Mouse (Mus musculus) spleen, postnatal 36 days (tissue): ENCODE results near the gene Tanc2.

Source experiments
- DNase-seq, 2 experiments: peaks; one replicate each; pipeline ENCODE4 v3.0.0; 2022; ENCODE audit warnings: low spot score in 2 of 2, mixed read lengths in 1 of 2

Gene Tanc2

DNA sequence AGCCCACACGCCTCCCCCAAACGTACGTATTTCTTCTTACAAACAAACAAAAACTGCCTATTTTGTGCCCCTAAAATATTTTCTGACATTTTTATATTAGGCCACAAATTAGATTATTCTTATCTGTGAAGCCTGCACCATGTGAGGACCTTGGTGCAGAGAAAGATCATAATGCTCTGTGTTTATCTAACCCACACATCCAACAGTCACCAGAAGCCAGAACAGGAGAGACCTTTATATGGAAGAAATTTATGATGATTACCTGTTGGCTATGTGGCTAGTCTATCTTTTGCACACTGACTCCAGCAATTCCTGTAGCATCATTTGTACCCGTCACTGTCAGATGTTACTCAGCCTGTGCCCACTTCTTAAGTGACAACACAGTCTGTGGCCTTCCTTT, 245.4 kb downstream of the Tanc2 start:
- no peak for DNase-seq

GRCm38 (mm10) chr11:105836344-105836891, 246.6 kb downstream of the Tanc2 start:
- DNase-seq, result no peak

- no peak for DNase-seq
Observed at GRCm38 (mm10) chr11:105837962-105838361, 248.2 kb downstream of the Tanc2 start.

DNA sequence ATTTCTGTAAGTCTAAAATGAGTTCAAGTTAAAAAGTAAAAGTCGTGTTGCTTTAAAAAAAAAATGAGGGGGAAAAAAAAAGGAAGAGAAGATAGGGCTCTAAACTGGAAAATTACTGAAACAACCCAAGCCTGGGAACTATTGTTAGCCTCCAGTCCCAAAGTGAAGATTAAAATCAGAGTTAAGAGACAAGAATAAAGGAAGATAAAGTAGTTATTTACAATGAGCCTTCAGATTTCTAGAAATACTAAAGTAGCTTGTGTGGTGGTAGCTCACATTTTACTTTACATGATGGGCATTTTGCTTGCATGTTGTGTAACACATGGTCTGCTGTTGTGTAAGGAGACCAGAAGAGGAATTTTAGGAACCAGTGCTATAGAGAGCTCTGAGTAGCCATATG, 256.1 kb downstream of the Tanc2 start:
- DNase-seq, result no peak

DNA sequence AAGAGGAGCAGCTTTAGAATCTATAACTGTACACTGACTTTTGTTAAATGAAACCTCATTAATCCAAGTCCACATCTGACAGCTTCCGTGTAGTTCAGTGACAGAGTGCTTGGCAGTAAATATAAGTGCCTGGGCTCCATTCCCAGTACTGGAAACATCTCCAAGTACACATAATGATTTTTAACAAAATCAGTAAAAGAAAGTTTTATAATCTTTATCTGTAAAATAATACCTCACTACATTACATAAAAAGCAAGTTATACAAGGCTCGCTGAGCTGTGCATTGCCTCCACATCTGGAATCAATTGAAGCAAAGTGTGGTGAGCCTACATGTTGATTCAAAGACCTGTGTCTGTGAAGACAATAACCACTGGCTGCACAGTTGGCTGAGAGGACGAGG, 265.7 kb downstream of the Tanc2 start:
- no peak for DNase-seq

- no peak for DNase-seq
Observed at GRCm38 (mm10) chr11:105858063-105858462, 268.3 kb downstream of the Tanc2 start.

GRCm38 (mm10) chr11:105885558-105885957, 295.8 kb downstream of the Tanc2 start:
- no peak for DNase-seq

- DNase-seq, result no peak
Observed at GRCm38 (mm10) chr11:105887281-105887680, 297.5 kb downstream of the Tanc2 start.

- DNase-seq, result no peak
Observed at GRCm38 (mm10) chr11:105899151-105899550, 309.4 kb downstream of the Tanc2 start.

DNA sequence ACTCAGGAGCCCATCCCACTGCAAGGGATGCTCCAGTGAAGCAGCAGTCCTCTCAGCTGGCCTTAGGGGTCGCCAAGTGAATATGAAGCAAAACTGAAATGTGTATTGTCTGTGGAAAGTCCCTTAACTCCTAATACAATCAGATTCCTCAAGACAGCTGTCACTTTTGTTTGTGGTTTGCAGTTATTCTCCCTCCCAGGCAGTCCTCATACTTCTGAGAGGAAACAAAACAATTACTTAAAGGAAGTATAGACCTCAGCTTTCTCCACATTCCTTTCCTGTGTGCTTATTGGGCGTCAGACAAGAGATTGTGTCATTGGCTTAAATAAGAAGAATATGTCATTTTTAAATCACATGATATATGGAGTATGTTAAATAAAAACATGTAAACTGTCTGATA, 311.7 kb downstream of the Tanc2 start:
- no peak for DNase-seq

DNA sequence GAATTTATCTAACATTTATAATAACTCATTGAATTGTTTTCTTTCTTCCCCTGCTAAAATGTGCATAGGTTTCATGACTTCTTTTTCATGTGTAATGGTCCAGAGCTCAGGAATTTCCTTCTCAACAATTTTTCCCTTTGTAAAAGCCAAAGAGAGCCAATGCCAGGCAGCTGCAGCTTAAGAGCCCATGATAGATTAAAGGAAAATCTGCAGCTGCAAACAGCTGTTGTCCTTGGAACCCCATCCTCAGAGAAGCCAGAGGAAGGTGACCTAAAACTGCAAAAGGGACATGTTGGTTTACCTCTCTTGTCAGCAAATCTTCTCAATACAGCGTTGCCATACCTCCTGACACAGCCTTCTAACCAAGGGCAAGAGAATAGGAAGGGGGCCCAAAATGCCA, 313.2 kb downstream of the Tanc2 start:
- DNase-seq, result no peak

DNA sequence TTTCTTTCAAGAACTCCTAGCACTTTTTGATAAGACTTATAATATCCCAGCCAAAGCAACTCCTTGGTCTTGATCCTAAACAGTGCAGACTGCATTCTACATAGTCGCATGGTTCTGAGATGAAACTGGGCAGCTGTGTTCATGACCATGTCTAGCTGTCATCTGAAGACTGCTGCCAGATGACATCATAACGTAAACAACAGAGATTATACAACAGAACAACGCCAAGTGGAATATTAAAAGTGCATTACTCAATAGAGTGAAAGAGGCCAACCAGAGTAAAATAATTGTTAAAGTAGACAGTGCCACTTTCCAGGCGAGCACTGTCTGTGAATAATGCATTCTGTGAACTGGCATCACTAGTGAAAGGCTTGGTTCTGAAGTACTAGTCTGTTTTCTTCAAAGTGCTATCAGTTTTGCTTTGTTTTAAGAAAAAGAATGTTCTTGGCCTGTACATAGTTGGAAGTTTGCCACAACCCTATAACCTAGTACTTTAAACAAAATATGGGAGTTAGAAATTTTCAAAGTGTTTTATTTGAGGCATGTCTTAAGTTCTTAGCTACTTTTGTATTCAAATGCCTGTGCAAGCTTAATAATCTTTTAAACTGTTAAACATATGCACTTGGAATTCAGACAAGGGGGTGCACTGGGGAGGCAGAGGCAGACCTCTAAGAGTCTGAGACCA, 315.9 kb downstream of the Tanc2 start:
- no peak for DNase-seq

DNA sequence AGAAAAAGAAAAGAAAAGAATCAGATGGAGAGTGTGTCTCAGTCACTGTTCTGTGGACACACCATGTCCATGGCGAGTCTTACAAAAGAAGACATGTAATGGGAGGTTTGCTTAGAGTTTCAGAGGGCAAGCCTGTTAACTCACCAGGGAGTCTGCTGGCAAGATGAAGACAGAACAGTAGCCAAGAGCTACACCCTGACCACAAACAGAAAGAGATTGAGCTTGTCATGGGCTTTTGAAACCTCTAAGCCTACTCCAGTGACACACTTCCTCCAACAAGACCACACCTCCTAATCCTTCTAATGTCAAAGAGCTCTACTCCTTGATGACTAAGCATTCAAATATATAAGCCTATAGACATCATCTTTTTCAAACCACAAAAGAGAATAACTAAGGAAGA, 317.6 kb downstream of the Tanc2 start:
- no peak for DNase-seq

- no peak for DNase-seq
Observed at GRCm38 (mm10) chr11:105908926-105909325, 319.1 kb downstream of the Tanc2 start.

GRCm38 (mm10) chr11:105909617-105910016, 319.8 kb downstream of the Tanc2 start:
- DNase-seq, result no peak

DNA sequence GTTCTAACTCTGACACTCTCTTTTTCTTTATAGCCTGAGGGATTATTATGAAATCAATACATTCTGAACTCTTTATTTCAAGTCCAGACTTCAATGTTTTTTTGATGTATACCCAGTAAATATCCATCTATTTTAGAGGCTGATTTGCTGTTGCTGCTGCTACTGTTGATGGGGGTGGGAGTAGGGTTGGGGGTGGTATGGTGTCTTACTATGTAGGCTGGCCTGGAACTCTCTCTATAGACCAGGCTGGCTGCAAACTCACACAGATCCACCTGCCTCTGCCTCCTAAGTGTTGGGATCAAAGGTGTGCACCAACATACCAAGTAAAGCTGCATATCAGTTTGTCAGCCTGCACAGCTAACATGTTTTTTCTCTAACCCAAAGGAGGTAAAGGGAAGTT, 321.4 kb downstream of the Tanc2 start:
- DNase-seq, result no peak

GRCm38 (mm10) chr11:105911592-105912375, 322.0 kb downstream of the Tanc2 start:
- peak; percentile 44 to 55 for DNase-seq

- no peak for DNase-seq
Observed at GRCm38 (mm10) chr11:105913580-105913979, 323.8 kb downstream of the Tanc2 start.

DNA sequence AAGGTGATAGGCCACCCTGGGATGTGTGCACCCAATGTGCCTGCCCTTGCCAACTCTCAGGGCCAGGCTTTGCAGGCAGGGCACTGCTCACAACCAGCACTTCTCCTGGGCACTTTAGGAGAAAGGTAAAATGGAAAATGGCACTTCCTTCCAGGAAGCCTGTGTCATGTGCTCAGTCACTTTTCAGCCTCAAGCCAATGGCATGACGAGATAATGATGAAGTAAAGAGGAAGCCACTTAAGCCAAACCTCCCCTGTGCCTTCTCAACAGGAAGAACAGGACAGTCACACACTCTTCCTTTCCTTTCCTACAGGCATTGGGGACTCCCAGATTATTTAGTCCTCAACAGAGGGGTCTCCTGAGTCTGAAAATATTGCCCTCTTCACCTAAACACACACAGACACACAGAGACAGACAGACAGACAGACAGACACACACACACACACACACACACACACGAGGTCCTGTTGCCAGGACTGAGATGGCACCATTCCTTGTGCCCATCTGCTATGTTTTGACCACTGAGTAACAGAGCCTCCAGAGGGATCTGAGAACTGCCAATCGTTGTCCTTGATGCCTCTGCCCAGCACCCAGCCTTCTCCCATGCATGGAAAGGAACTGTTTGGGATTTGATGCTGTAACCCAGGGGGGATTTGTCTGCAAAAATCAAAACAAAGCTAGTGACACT, 330.5 kb downstream of the Tanc2 start:
- DNase-seq, result no peak

DNA sequence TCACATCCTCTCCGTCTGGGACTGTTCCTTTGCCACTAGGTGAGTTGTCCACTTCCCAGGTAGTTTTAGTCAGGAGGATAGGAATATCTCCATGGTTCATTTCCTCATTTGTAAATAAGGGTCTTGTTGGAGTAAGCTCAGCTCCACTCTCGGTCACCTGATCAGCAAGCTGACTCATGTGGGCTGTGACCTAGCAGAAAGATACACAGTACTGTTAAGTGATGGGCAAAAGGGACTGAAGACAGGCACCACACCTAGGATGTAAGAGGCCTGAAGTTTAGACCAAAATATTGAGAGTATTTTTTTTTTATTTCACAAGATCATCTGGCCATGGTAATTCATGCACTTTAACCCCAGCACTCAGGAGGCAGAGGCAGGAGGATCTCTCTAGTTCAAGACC, 331.1 kb downstream of the Tanc2 start:
- DNase-seq, result no peak

GRCm38 (mm10) chr11:105921275-105921674, 331.5 kb downstream of the Tanc2 start:
- DNase-seq, result no peak
